Mouse (Mus musculus) C2C12 (cell line): ENCODE results near the gene Rfx1.

Experiments
- CEBPB ChIP-seq: IDR thresholded peaks from one replicate; pipeline ENCODE4 v1.6.1; 2011; ENCODE audit warnings: low read depth, mild to moderate bottlenecking, control low read depth, moderate library complexity
- CTCF ChIP-seq: IDR thresholded peaks from one replicate; pipeline ENCODE4 v1.5.1; 2011; ENCODE audit not compliant: control insufficient read depth, insufficient read depth, insufficient read length
- MAX ChIP-seq: IDR thresholded peaks from one replicate; pipeline ENCODE4 v1.6.1; 2011; ENCODE audit warnings: mild to moderate bottlenecking, control low read depth
- USF1 ChIP-seq: IDR thresholded peaks from one replicate; pipeline ENCODE4 v1.6.1; 2011; ENCODE audit warnings: low read depth, mild to moderate bottlenecking, control low read depth, moderate library complexity

GRCm38 (mm10) chr8:84019738-84020137 lies 46.9 kb upstream of the Rfx1 start:
- TF ChIP-seq CTCF (no peak), USF1 (no peak), CEBPB (no peak), MAX (no peak)
